Mouse (Mus musculus): ENCODE data around the gene Nkain1. TPM values are rescaled to one million over a fixed set of nuclear protein-coding genes. Genes with fewer than 3 reads are reported as not detected.
A peak's percentile ranks its signal among the peaks of the same experiment; 100 is the strongest.

Gene Nkain1
- polyA plus RNA-seq, 1 experiment from 2014 or later, result 2.9 TPM

GRCm38 (mm10) chr4:130539706-130540105, 34.3 kb downstream of the Nkain1 start:
- H3K9ac ChIP-seq, result no peak overlapping the region

DNA sequence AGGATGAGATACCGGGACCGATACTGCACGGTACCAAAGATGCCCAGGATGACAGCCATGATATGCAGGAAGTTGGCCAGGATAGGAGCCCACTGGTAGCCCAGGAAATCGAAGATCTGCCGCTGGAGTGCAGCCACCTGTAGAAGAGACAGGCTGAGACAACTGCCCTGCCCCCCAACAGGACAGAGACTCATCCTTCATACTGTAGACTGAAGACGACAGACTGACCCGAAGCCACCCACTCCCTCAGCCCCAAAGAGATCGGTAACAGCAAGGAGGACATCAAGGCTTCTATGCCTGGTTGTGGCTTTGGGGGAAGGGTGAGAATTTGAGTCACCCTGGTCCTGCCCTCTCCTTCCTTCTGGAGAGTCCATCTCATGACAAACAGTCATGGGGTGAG, 34.9 kb downstream of the Nkain1 start:
- H3K4me1 ChIP-seq (ENCODE audit: insufficient read depth), result no peaks in the 10 kb centered on the region
- DNase-seq (no peak), ATAC-seq (ENCODE audit: insufficient read depth) (no peak)
- no peak for TF ChIP-seq CTCF (IDR thresholded peaks at IDR 0.05; ENCODE audit: low read depth)
- H3K4me3 ChIP-seq (ENCODE audit: low read depth, low read length), result no peak overlapping the region
- no peaks in the 10 kb centered on the region for H3K27me3 ChIP-seq (ENCODE audit: insufficient read depth, low read length)
- WGBS, result 53% methylated on average over 8 of the region's 8 CpGs
- H3K27ac ChIP-seq (ENCODE audit: low read depth), result no peak overlapping the region
- H3K9me3 ChIP-seq (ENCODE audit: low read depth, low read length), result no peaks in the 10 kb centered on the region
- H3K36me3 ChIP-seq (ENCODE audit: insufficient read depth), result no peaks in the 10 kb centered on the region
- no peak overlapping the region for H3K9ac ChIP-seq
- no peak overlapping the region for H3K4me2 ChIP-seq

More at GRCm38 (mm10) chr4:130539706-130540105, 34.3 kb downstream of the Nkain1 start:
- TF ChIP-seq CTCF (IDR thresholded peaks at IDR 0.05; ENCODE audit: low read depth), result no peak
- Histone ChIP-seq H3K27me3 (ENCODE audit: insufficient read depth, low read length) (no peaks in the 10 kb centered on the region), H3K36me3 (ENCODE audit: insufficient read depth) (no peaks in the 10 kb centered on the region), H3K27ac (ENCODE audit: low read depth) (no peak overlapping the region), H3K4me1 (ENCODE audit: insufficient read depth) (no peaks in the 10 kb centered on the region), H3K4me2 (no peak overlapping the region), H3K9me3 (ENCODE audit: low read depth, low read length) (no peaks in the 10 kb centered on the region), H3K4me3 (ENCODE audit: low read depth, low read length) (no peak overlapping the region)
- no peak for ATAC-seq (ENCODE audit: insufficient read depth)
- WGBS, result 82% methylated on average over 7 of the region's 7 CpGs
- no peak for DNase-seq

DNA sequence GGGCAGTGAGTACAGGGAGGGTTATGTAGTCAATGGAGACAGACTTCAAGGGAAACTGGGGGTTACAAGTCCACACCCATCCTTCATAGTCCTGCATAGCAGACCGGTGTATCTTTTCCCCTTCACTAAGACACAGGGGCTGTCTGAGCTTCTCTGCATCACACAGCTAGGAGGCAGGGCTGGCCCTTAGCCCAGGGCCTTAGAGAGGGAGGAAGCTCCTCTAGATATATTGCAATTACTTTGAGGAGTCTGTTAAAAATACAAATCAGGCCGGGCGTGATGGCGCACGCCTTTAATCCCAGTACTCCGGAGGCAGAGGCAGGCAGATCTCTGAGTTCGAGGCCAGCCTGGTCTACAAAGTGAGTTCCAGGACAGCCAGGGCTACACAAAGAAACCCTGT, 36.6 kb downstream of the Nkain1 start:
- Histone ChIP-seq H3K4me2 (no peak overlapping the region), H3K27me3 (ENCODE audit: insufficient read depth, low read length) (no peaks in the 10 kb centered on the region), H3K9ac (no peak overlapping the region), H3K9me3 (ENCODE audit: low read depth, low read length) (no peaks in the 10 kb centered on the region), H3K4me3 (ENCODE audit: low read depth, low read length) (no peak overlapping the region), H3K36me3 (ENCODE audit: insufficient read depth) (no peaks in the 10 kb centered on the region), H3K4me1 (ENCODE audit: insufficient read depth) (no peaks in the 10 kb centered on the region), H3K27ac (ENCODE audit: low read depth) (no peak overlapping the region)
- 95% methylated on average over 7 of the region's 7 CpGs for WGBS
- no peak for TF ChIP-seq CTCF (IDR thresholded peaks at IDR 0.05; ENCODE audit: low read depth)
- DNase-seq, result no peak
- no peak for ATAC-seq (ENCODE audit: insufficient read depth)

DNA sequence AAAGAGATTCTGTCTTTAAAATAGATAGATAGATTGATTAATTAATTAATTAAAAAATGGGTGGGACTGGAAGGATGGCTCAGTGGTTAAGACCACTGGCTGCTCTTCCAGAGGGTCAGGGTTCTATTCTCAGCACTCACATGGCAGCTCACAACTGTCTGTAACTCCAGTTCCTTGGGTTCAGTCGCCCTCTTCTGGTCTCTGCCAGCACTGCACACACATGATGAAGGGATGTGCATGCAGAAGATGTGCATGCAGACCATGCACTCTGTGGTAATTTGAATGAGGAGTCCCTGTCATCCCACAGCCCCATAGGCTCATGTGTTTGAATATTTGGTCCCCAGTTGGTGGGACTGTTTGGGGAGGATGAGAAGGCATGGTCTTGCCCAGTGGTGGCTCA, 38.2 kb downstream of the Nkain1 start:
- Histone ChIP-seq H3K27me3 (ENCODE audit: insufficient read depth, low read length) (no peaks in the 10 kb centered on the region), H3K36me3 (ENCODE audit: insufficient read depth) (no peaks in the 10 kb centered on the region), H3K4me1 (ENCODE audit: insufficient read depth) (no peaks in the 10 kb centered on the region), H3K27ac (ENCODE audit: low read depth) (no peak overlapping the region), H3K4me2 (no peak overlapping the region), H3K9me3 (ENCODE audit: low read depth, low read length) (no peaks in the 10 kb centered on the region), H3K4me3 (ENCODE audit: low read depth, low read length) (no peak overlapping the region), H3K9ac (no peak overlapping the region)
- no peak for DNase-seq
- no peak for ATAC-seq (ENCODE audit: insufficient read depth)
- TF ChIP-seq CTCF (IDR thresholded peaks at IDR 0.05; ENCODE audit: low read depth), result peak; percentile 54
- 59% methylated on average over 1 of the region's 1 CpGs for WGBS

- Histone ChIP-seq H3K27me3 (ENCODE audit: insufficient read depth, low read length) (no peaks in the 10 kb centered on the region), H3K4me3 (ENCODE audit: low read depth, low read length) (no peak overlapping the region), H3K9me3 (ENCODE audit: low read depth, low read length) (no peaks in the 10 kb centered on the region), H3K9ac (no peak overlapping the region), H3K4me2 (no peak overlapping the region), H3K36me3 (ENCODE audit: insufficient read depth) (no peaks in the 10 kb centered on the region), H3K4me1 (ENCODE audit: insufficient read depth) (no peaks in the 10 kb centered on the region), H3K27ac (ENCODE audit: low read depth) (no peak overlapping the region)
- TF ChIP-seq CTCF (IDR thresholded peaks at IDR 0.05; ENCODE audit: low read depth), result peak; percentile 98
- WGBS, result 43% methylated on average over 4 of the region's 4 CpGs
- ATAC-seq (ENCODE audit: insufficient read depth), result peak; percentile 47; the same call in 1 of the 2 replicates
- DNase-seq, result peak; percentile 94
Measured at GRCm38 (mm10) chr4:130533975-130534374, 40.0 kb downstream of the Nkain1 start.

GRCm38 (mm10) chr4:130532347-130532746, 41.6 kb downstream of the Nkain1 start:
- H3K9ac ChIP-seq, result no peak overlapping the region
- no peaks in the 10 kb centered on the region for H3K27me3 ChIP-seq (ENCODE audit: insufficient read depth, low read length)
- WGBS, result 48% methylated on average over 6 of the region's 6 CpGs
- H3K36me3 ChIP-seq (ENCODE audit: insufficient read depth), result no peaks in the 10 kb centered on the region
- H3K27ac ChIP-seq (ENCODE audit: low read depth), result no peak overlapping the region
- H3K9me3 ChIP-seq (ENCODE audit: low read depth, low read length), result no peaks in the 10 kb centered on the region
- H3K4me2 ChIP-seq, result no peak overlapping the region
- H3K4me1 ChIP-seq (ENCODE audit: insufficient read depth), result no peaks in the 10 kb centered on the region
- DNase-seq (no peak), ATAC-seq (ENCODE audit: insufficient read depth) (no peak)
- TF ChIP-seq CTCF (IDR thresholded peaks at IDR 0.05; ENCODE audit: low read depth), result no peak
- no peak overlapping the region for H3K4me3 ChIP-seq (ENCODE audit: low read depth, low read length)

- H3K27ac ChIP-seq (ENCODE audit: low read depth), result no peak overlapping the region
- no peaks in the 10 kb centered on the region for H3K36me3 ChIP-seq (ENCODE audit: insufficient read depth)
- no peaks in the 10 kb centered on the region for H3K9me3 ChIP-seq (ENCODE audit: low read depth, low read length)
- no peaks in the 10 kb centered on the region for H3K27me3 ChIP-seq (ENCODE audit: insufficient read depth, low read length)
- H3K4me2 ChIP-seq, result peak overlapping the region; percentile 56
- ATAC-seq (ENCODE audit: insufficient read depth), result peak; percentile 85
- H3K4me3 ChIP-seq (ENCODE audit: low read depth, low read length), result no peak overlapping the region; the same call in 1 of the 2 replicates
- peak; percentile 88 for DNase-seq
- 21% methylated on average over 28 of the region's 28 CpGs for WGBS
- H3K4me1 ChIP-seq (ENCODE audit: insufficient read depth), result no peaks in the 10 kb centered on the region
- TF ChIP-seq CTCF (IDR thresholded peaks at IDR 0.05; ENCODE audit: low read depth), result peak; percentile 92
- no peak overlapping the region; the same call in 1 of the 2 replicates for H3K9ac ChIP-seq
Measured at GRCm38 (mm10) chr4:130531645-130532280, 42.2 kb downstream of the Nkain1 start.

Data from lung, embryonic 14.5 days (tissue).